Mouse (Mus musculus): Measurements from ENCODE around the gene Cfap43.

DNA sequence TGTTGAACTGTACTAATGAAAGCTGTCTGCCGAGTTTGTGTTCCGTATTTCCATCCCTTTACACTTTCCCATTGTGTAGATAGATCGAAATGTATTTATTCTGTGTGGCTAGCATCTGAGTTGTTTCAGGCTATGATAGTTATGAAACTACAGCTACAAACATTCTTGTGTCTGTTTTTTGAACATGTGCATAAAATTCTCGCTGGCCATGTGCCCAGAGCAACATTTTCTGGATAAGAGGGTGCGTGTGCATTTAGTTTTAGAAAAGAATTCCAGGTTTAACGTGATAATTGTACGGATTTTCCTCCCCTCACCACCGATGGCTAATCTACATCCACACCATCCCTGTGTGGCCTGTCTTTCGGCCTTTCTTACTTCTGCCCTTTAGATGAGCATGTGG is 205.6 kb downstream of the Cfap43 start:
- TF ChIP-seq CEBPB (IDR thresholded peaks at IDR 0.05; ENCODE audit: insufficient read depth, poor library complexity, severe bottlenecking) (no peak), MYOD1 (IDR thresholded peaks at IDR 0.05; ENCODE audit: control insufficient read depth in 1 of 3, insufficient read length in 2 of 3, low read depth in 2 of 3) (no peak), POLR2A (IDR thresholded peaks at IDR 0.05; ENCODE audit: insufficient read length, low read depth) (no peak), MYOG (IDR thresholded peaks at IDR 0.05; ENCODE audit: control insufficient read depth in 1 of 3, insufficient read depth in 1 of 3, insufficient read length in 2 of 3, low read depth in 2 of 3) (no peak), USF1 (IDR thresholded peaks at IDR 0.05; ENCODE audit: low read depth) (no peak), TCF12 (IDR thresholded peaks at IDR 0.05; ENCODE audit: insufficient read depth, poor library complexity, severe bottlenecking) (no peak)
